Mouse (Mus musculus) liver, embryonic 14.5 days (tissue): ENCODE measurements around the gene Cd101.

ENCODE experiments used
- CTCF ChIP-seq: IDR thresholded peaks from 2 replicates; pipeline ENCODE4 v1.5.1; 2016; ENCODE audit warnings: antibody characterized with exemption, low read depth, control low read depth
- EP300 ChIP-seq: IDR thresholded peaks from 2 replicates; pipeline ENCODE4 v1.6.1; 2016; ENCODE audit warnings: antibody characterized with exemption, low read depth

DNA sequence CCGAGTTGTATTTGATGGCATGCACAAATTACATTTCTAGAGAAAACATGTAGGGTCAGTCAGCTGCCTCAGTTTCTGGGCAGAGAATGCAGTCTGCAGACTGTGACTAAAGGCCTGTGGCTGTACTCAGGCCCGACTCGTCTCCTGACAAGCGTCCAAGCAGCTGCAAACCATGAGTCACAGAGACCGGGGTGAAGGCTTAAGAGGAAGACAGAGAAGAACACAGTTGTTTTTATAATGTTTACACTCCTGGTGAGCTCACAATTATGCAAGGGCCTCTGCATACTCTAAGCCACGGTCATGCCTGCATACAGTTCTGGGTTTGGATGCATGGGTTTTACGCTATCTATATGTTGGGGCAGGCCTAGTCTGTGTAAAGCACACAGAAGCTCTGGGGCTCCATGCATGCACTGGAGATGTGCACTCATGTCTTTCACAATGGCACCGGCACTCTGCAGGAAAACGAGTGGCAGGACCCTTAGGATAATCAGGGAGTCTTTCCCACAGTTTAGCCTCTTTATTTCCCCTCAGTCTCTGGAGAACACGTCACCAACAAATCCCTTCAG is 41.0 kb upstream of the Cd101 start:
- no peak for TF ChIP-seq EP300
- no peak for TF ChIP-seq CTCF
